Mouse (Mus musculus): ENCODE measurements at regions not wholly inside any gene's neighbourhood (a gene's known extent, or its start where the extent isn't known, plus 50 kb on each side); places are given as distances from the start of the nearest gene placed in this dataset.

GRCm38 (mm10) chr11:19257549-19257948 lies 238.8 kb upstream of the Meis1 start:
- H3K4me2 ChIP-seq (ENCODE audit: low read depth): no peak overlapping the region
- no peak overlapping the region for H3K4me3 ChIP-seq
- no peaks in the 10 kb centered on the region for H3K79me2 ChIP-seq (ENCODE audit: control insufficient read depth, insufficient read depth)
- H3K27me3 ChIP-seq (ENCODE audit: control insufficient read depth, insufficient read depth, insufficient read length): no peaks in the 10 kb centered on the region
- H3K36me3 ChIP-seq (ENCODE audit: control insufficient read depth, insufficient read depth): no peaks in the 10 kb centered on the region
- no peak overlapping the region for H3ac ChIP-seq (ENCODE audit: control insufficient read depth, insufficient read length)
- TF ChIP-seq CEBPB (IDR thresholded peaks at IDR 0.05; ENCODE audit: insufficient read depth, poor library complexity, severe bottlenecking) (no peak), E2F4 (IDR thresholded peaks at IDR 0.05; ENCODE audit: insufficient read depth) (no peak), SRF (IDR thresholded peaks at IDR 0.05; ENCODE audit: control insufficient read depth, insufficient read length, low read depth) (no peak), POLR2AphosphoS2 (IDR thresholded peaks at IDR 0.05; ENCODE audit: insufficient read length, low read depth) (no peak), MYOD1 (IDR thresholded peaks at IDR 0.05; ENCODE audit: control insufficient read depth in 1 of 3, insufficient read length in 2 of 3, low read depth in 2 of 3) (no peak), TCF12 (IDR thresholded peaks at IDR 0.05; ENCODE audit: insufficient read depth, poor library complexity, severe bottlenecking) (no peak), POLR2A (IDR thresholded peaks at IDR 0.05; ENCODE audit: insufficient read length, low read depth) (no peak), USF1 (IDR thresholded peaks at IDR 0.05; ENCODE audit: low read depth) (no peak), REST (IDR thresholded peaks at IDR 0.05; ENCODE audit: insufficient read depth, insufficient read length) (no peak), TCF3 (IDR thresholded peaks at IDR 0.05; ENCODE audit: insufficient read length, low read depth) (no peak), MYOG (IDR thresholded peaks at IDR 0.05; ENCODE audit: control insufficient read depth in 1 of 3, insufficient read depth in 1 of 3, insufficient read length in 2 of 3, low read depth in 2 of 3) (no peak), MAX (IDR thresholded peaks at IDR 0.05; ENCODE audit: low read depth) (no peak)

- no peak overlapping the region for H3K4me2 ChIP-seq (ENCODE audit: low read depth)
- no peak overlapping the region for H3ac ChIP-seq (ENCODE audit: control insufficient read depth, insufficient read length)
- TF ChIP-seq MAX (IDR thresholded peaks at IDR 0.05; ENCODE audit: low read depth) (no peak), REST (IDR thresholded peaks at IDR 0.05; ENCODE audit: insufficient read depth, insufficient read length) (no peak), TCF12 (IDR thresholded peaks at IDR 0.05; ENCODE audit: insufficient read depth, poor library complexity, severe bottlenecking) (no peak), SRF (IDR thresholded peaks at IDR 0.05; ENCODE audit: control insufficient read depth, insufficient read length, low read depth) (no peak), POLR2AphosphoS2 (IDR thresholded peaks at IDR 0.05; ENCODE audit: insufficient read length, low read depth) (no peak), E2F4 (IDR thresholded peaks at IDR 0.05; ENCODE audit: insufficient read depth) (no peak), POLR2A (IDR thresholded peaks at IDR 0.05; ENCODE audit: insufficient read length, low read depth) (no peak), MYOG (IDR thresholded peaks at IDR 0.05; ENCODE audit: control insufficient read depth in 1 of 3, insufficient read depth in 1 of 3, insufficient read length in 2 of 3, low read depth in 2 of 3) (no peak), USF1 (IDR thresholded peaks at IDR 0.05; ENCODE audit: low read depth) (no peak), MYOD1 (IDR thresholded peaks at IDR 0.05; ENCODE audit: control insufficient read depth in 1 of 3, insufficient read length in 2 of 3, low read depth in 2 of 3) (no peak), TCF3 (IDR thresholded peaks at IDR 0.05; ENCODE audit: insufficient read length, low read depth) (no peak), CEBPB (IDR thresholded peaks at IDR 0.05; ENCODE audit: insufficient read depth, poor library complexity, severe bottlenecking) (no peak)
- H3K27me3 ChIP-seq (ENCODE audit: control insufficient read depth, insufficient read depth, insufficient read length): no peaks in the 10 kb centered on the region
- H3K4me3 ChIP-seq: no peak overlapping the region
- H3K79me2 ChIP-seq (ENCODE audit: control insufficient read depth, insufficient read depth): no peaks in the 10 kb centered on the region
- H3K36me3 ChIP-seq (ENCODE audit: control insufficient read depth, insufficient read depth): no peaks in the 10 kb centered on the region
Observed at GRCm38 (mm10) chr11:19262832-19263231, 244.0 kb upstream of the Meis1 start.

DNA sequence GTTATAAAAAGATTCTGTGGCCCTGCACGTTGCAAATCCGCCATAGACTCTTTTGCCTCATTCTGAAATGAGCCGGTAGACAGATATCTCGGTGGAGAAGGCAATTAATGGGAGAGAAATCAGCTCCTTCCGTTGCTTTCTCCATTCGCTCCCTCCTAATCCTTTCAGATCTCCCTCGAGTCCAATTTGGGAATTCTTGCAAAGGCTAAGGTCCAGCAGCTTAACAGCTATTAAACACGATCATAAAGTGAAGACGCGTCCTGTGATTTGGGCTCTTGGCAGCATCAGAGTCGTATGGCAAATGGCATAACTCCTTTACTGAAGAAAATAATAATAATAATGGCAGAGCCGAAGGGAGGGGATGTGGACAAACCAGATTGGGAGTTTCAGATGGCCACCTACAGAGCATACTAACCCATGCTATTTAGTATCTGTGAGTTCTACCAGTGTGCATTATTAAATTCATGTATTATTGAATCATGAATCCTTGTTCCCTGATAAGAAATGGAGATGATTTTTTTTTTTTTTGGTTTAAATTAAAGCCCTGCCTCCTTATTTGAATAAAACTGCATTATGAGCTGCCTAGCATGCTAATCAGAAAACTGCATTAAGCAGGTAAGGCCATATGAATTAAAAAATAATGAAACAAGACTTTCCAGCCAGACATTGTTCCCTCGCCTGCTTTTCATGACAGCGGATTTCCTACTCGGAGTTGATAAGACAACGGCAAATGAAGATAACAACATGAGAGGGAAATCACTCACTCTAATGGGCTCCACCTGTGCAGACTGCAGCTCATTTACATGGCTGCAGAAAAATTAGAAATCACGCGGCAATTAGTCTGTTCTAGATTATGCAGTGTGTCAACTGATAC lies 246.2 kb upstream of the Meis1 start:
- no peak overlapping the region for H3K4me3 ChIP-seq
- H3K27me3 ChIP-seq (ENCODE audit: control insufficient read depth, insufficient read depth, insufficient read length): no peaks in the 10 kb centered on the region
- no peak overlapping the region for H3K4me2 ChIP-seq (ENCODE audit: low read depth)
- no peaks in the 10 kb centered on the region for H3K36me3 ChIP-seq (ENCODE audit: control insufficient read depth, insufficient read depth)
- H3K79me2 ChIP-seq (ENCODE audit: control insufficient read depth, insufficient read depth): no peaks in the 10 kb centered on the region
- no peak overlapping the region for H3ac ChIP-seq (ENCODE audit: control insufficient read depth, insufficient read length)
- no peak for TF ChIP-seq E2F4 (IDR thresholded peaks at IDR 0.05; ENCODE audit: insufficient read depth)
- no peak for TF ChIP-seq SRF (IDR thresholded peaks at IDR 0.05; ENCODE audit: control insufficient read depth, insufficient read length, low read depth)
- TF ChIP-seq CEBPB (IDR thresholded peaks at IDR 0.05; ENCODE audit: insufficient read depth, poor library complexity, severe bottlenecking): no peak
- TF ChIP-seq TCF3 (IDR thresholded peaks at IDR 0.05; ENCODE audit: insufficient read length, low read depth): no peak

DNA sequence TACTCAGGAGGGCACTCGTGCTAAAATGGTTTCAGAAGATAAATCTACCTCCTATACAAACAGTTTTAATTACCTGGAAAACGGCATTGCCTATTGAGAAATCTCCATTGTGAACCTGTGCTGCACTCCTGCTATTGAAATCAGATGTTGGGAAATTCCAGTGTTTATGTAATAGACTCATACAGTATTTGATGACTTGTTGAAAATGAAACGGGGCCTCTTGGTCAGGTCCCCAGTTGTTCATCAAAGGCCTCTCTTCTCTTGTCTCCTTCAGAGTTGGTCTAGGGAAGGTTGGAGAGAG lies 246.8 kb upstream of the Meis1 start:
- Histone ChIP-seq H3K4me2 (ENCODE audit: low read depth) (no peak overlapping the region), H3K27me3 (ENCODE audit: control insufficient read depth, insufficient read depth, insufficient read length) (no peaks in the 10 kb centered on the region), H3K36me3 (ENCODE audit: control insufficient read depth, insufficient read depth) (no peaks in the 10 kb centered on the region), H3K79me2 (ENCODE audit: control insufficient read depth, insufficient read depth) (no peaks in the 10 kb centered on the region), H3ac (ENCODE audit: control insufficient read depth, insufficient read length) (no peak overlapping the region), H3K4me3 (no peak overlapping the region)
- TF ChIP-seq CEBPB (IDR thresholded peaks at IDR 0.05; ENCODE audit: insufficient read depth, poor library complexity, severe bottlenecking): no peak
- TF ChIP-seq POLR2AphosphoS2 (IDR thresholded peaks at IDR 0.05; ENCODE audit: insufficient read length, low read depth): no peak
- TF ChIP-seq USF1 (IDR thresholded peaks at IDR 0.05; ENCODE audit: low read depth): no peak
- no peak for TF ChIP-seq MYOD1 (IDR thresholded peaks at IDR 0.05; ENCODE audit: control insufficient read depth in 1 of 3, insufficient read length in 2 of 3, low read depth in 2 of 3)
- no peak for TF ChIP-seq MAX (IDR thresholded peaks at IDR 0.05; ENCODE audit: low read depth)
- no peak for TF ChIP-seq TCF3 (IDR thresholded peaks at IDR 0.05; ENCODE audit: insufficient read length, low read depth)
- TF ChIP-seq MYOG (IDR thresholded peaks at IDR 0.05; ENCODE audit: control insufficient read depth in 1 of 3, insufficient read depth in 1 of 3, insufficient read length in 2 of 3, low read depth in 2 of 3): no peak
- no peak for TF ChIP-seq E2F4 (IDR thresholded peaks at IDR 0.05; ENCODE audit: insufficient read depth)
- no peak for TF ChIP-seq REST (IDR thresholded peaks at IDR 0.05; ENCODE audit: insufficient read depth, insufficient read length)
- no peak for TF ChIP-seq POLR2A (IDR thresholded peaks at IDR 0.05; ENCODE audit: insufficient read length, low read depth)
- no peak for TF ChIP-seq SRF (IDR thresholded peaks at IDR 0.05; ENCODE audit: control insufficient read depth, insufficient read length, low read depth)
- no peak for TF ChIP-seq TCF12 (IDR thresholded peaks at IDR 0.05; ENCODE audit: insufficient read depth, poor library complexity, severe bottlenecking)
